Mouse (Mus musculus): Measurements from ENCODE around the gene Inpp5b. TPM values are rescaled to one million over a fixed set of nuclear protein-coding genes. Genes with fewer than 3 reads are reported as not detected.
"Not testable (repeated sequence)": the region's sequence is repeated elsewhere in the genome, so short reads cannot be mapped to it uniquely, and the experiment has no call there.

Gene Inpp5b
- polyA plus RNA-seq, 1 experiment from 2014 or later: 58.2 TPM

GRCm38 (mm10) chr4:124708200-124708517 is 33.5 kb upstream of the Inpp5b start:
- not testable (repeated sequence) for H3K36me3 ChIP-seq (ENCODE audit: control insufficient read depth, insufficient read depth, low read length); DNase-seq (ENCODE audit: low spot score); H3K27me3 ChIP-seq (replicated peaks; ENCODE audit: control insufficient read depth, insufficient read depth, low read length); ATAC-seq (replicated peaks; ENCODE audit: low FRiP score); H3K9me3 ChIP-seq (ENCODE audit: control insufficient read depth, low read length)
- Histone ChIP-seq H3K4me1 (replicated peaks; ENCODE audit: control insufficient read depth, insufficient read depth, low read length) (peaks cover 53% of the 10 kb centered on the region), H3K9ac (ENCODE audit: low read depth, low read length) (peak overlapping the region; percentile 61; the same call in 1 of the 2 replicates), H3K4me2 (peak overlapping the region; percentile 73), H3K4me3 (ENCODE audit: low read depth, low read length) (peak overlapping the region; percentile 39; the same call in 1 of the 2 replicates), H3K27ac (ENCODE audit: low read depth, low read length) (peak overlapping the region; percentile 95)
- 6% methylated on average over 1 of the region's 1 CpGs for whole genome bisulfite sequencing

- ATAC-seq (replicated peaks; ENCODE audit: low FRiP score) (peak; percentile 81), DNase-seq (ENCODE audit: low spot score) (peak; percentile 87)
- H3K36me3 ChIP-seq (ENCODE audit: control insufficient read depth, insufficient read depth, low read length): no peaks in the 10 kb centered on the region; the same call in 1 of the 2 replicates
- peak overlapping the region; percentile 73 for H3K4me2 ChIP-seq
- H3K9ac ChIP-seq (ENCODE audit: low read depth, low read length): peak overlapping the region; percentile 61
- no peaks in the 10 kb centered on the region for H3K9me3 ChIP-seq (ENCODE audit: control insufficient read depth, low read length)
- H3K27ac ChIP-seq (ENCODE audit: low read depth, low read length): peak overlapping the region; percentile 95
- no peaks in the 10 kb centered on the region for H3K27me3 ChIP-seq (replicated peaks; ENCODE audit: control insufficient read depth, insufficient read depth, low read length)
- H3K4me1 ChIP-seq (replicated peaks; ENCODE audit: control insufficient read depth, insufficient read depth, low read length): peaks cover 47% of the 10 kb centered on the region
- 3% methylated on average over 41 of the region's 41 CpGs for WGBS
- peak overlapping the region; percentile 39 for H3K4me3 ChIP-seq (ENCODE audit: low read depth, low read length)
Observed at GRCm38 (mm10) chr4:124708518-124709477, 32.9 kb upstream of the Inpp5b start.

GRCm38 (mm10) chr4:124709961-124710446 is 31.6 kb upstream of the Inpp5b start:
- no peak; the same call in 1 of the 2 replicates for ATAC-seq (replicated peaks; ENCODE audit: low FRiP score)
- peak overlapping the region; percentile 39 for H3K4me3 ChIP-seq (ENCODE audit: low read depth, low read length)
- peak overlapping the region; percentile 95 for H3K27ac ChIP-seq (ENCODE audit: low read depth, low read length)
- peaks cover 35% of the 10 kb centered on the region for H3K4me1 ChIP-seq (replicated peaks; ENCODE audit: control insufficient read depth, insufficient read depth, low read length)
- H3K9me3 ChIP-seq (ENCODE audit: control insufficient read depth, low read length): no peaks in the 10 kb centered on the region
- H3K36me3 ChIP-seq (ENCODE audit: control insufficient read depth, insufficient read depth, low read length): no peaks in the 10 kb centered on the region; the same call in 1 of the 2 replicates
- DNase-seq (ENCODE audit: low spot score): peak; percentile 55
- WGBS: 4% methylated on average over 18 of the region's 18 CpGs
- peak overlapping the region; percentile 73 for H3K4me2 ChIP-seq
- H3K9ac ChIP-seq (ENCODE audit: low read depth, low read length): peak overlapping the region; percentile 64
- no peaks in the 10 kb centered on the region for H3K27me3 ChIP-seq (replicated peaks; ENCODE audit: control insufficient read depth, insufficient read depth, low read length)

- WGBS: 2% methylated on average over 5 of the region's 5 CpGs
- H3K4me2 ChIP-seq: peak overlapping the region; percentile 73
- H3K27ac ChIP-seq (ENCODE audit: low read depth, low read length): peak overlapping the region; percentile 95
- peaks cover 33% of the 10 kb centered on the region for H3K4me1 ChIP-seq (replicated peaks; ENCODE audit: control insufficient read depth, insufficient read depth, low read length)
- H3K9ac ChIP-seq (ENCODE audit: low read depth, low read length): no peak overlapping the region
- H3K27me3 ChIP-seq (replicated peaks; ENCODE audit: control insufficient read depth, insufficient read depth, low read length): no peaks in the 10 kb centered on the region
- H3K9me3 ChIP-seq (ENCODE audit: control insufficient read depth, low read length): no peaks in the 10 kb centered on the region
- peak; percentile 43 for DNase-seq (ENCODE audit: low spot score)
- H3K4me3 ChIP-seq (ENCODE audit: low read depth, low read length): no peak overlapping the region
- ATAC-seq (replicated peaks; ENCODE audit: low FRiP score): no peak
- peaks cover under 1% of the 10 kb centered on the region; the same call in 1 of the 2 replicates for H3K36me3 ChIP-seq (ENCODE audit: control insufficient read depth, insufficient read depth, low read length)
Observed at GRCm38 (mm10) chr4:124710776-124711291, 30.8 kb upstream of the Inpp5b start.

GRCm38 (mm10) chr4:124712618-124713017 is 29.0 kb upstream of the Inpp5b start:
- peak; percentile 27 for ATAC-seq (replicated peaks; ENCODE audit: low FRiP score)
- H3K27ac ChIP-seq (ENCODE audit: low read depth, low read length): 0 out of 2 replicates have a peak overlapping the region, but pooled peaks have one; percentile 19

GRCm38 (mm10) chr4:124713850-124714249 is 27.8 kb upstream of the Inpp5b start:
- H3K4me1 ChIP-seq (replicated peaks; ENCODE audit: control insufficient read depth, insufficient read depth, low read length): peaks cover 30% of the 10 kb centered on the region
- WGBS: 82% methylated on average over 5 of the region's 5 CpGs
- not testable (repeated sequence) for H3K36me3 ChIP-seq (ENCODE audit: control insufficient read depth, insufficient read depth, low read length); ATAC-seq (replicated peaks; ENCODE audit: low FRiP score); H3K27me3 ChIP-seq (replicated peaks; ENCODE audit: control insufficient read depth, insufficient read depth, low read length); H3K9ac ChIP-seq (ENCODE audit: low read depth, low read length); H3K9me3 ChIP-seq (ENCODE audit: control insufficient read depth, low read length); H3K4me2 ChIP-seq; H3K4me3 ChIP-seq (ENCODE audit: low read depth, low read length); DNase-seq (ENCODE audit: low spot score); H3K27ac ChIP-seq (ENCODE audit: low read depth, low read length)

More at GRCm38 (mm10) chr4:124712618-124713017, 29.0 kb upstream of the Inpp5b start:
- Histone ChIP-seq H3K36me3 (ENCODE audit: control insufficient read depth, insufficient read depth, low read length) (peaks cover 4% of the 10 kb centered on the region; the same call in 1 of the 2 replicates), H3K27me3 (replicated peaks; ENCODE audit: control insufficient read depth, insufficient read depth, low read length) (no peaks in the 10 kb centered on the region), H3K4me2 (no peak overlapping the region), H3K9ac (ENCODE audit: low read depth, low read length) (no peak overlapping the region), H3K9me3 (ENCODE audit: control insufficient read depth, low read length) (no peaks in the 10 kb centered on the region), H3K4me1 (replicated peaks; ENCODE audit: control insufficient read depth, insufficient read depth, low read length) (peaks cover 35% of the 10 kb centered on the region), H3K4me3 (ENCODE audit: low read depth, low read length) (no peak overlapping the region)
- 72% methylated on average over 6 of the region's 6 CpGs for WGBS
- no peak for DNase-seq (ENCODE audit: low spot score)

GRCm38 (mm10) chr4:124714545-124715481 is 26.8 kb upstream of the Inpp5b start, which contains the start of gene Sf3a3:
Gene Sf3a3 (plus strand): TSS chr4:124714776.
- H3K36me3 ChIP-seq (ENCODE audit: control insufficient read depth, insufficient read depth, low read length): peaks cover 15% of the 10 kb centered on the region
- DNase-seq (ENCODE audit: low spot score) (peak; percentile 92), ATAC-seq (replicated peaks; ENCODE audit: low FRiP score) (peak; percentile 88)
- peak within 1 kb of the TSS; percentile 56 for H3K27ac ChIP-seq (ENCODE audit: low read depth, low read length)
- H3K4me1 ChIP-seq (replicated peaks; ENCODE audit: control insufficient read depth, insufficient read depth, low read length): peaks cover 21% of the 10 kb centered on the region
- H3K4me2 ChIP-seq: peak within 1 kb of the TSS; percentile 93
- no peaks in the 10 kb centered on the region for H3K27me3 ChIP-seq (replicated peaks; ENCODE audit: control insufficient read depth, insufficient read depth, low read length)
- WGBS: under 1% methylated on average over 57 of the region's 57 CpGs
- peak within 1 kb of the TSS; percentile 87 for H3K4me3 ChIP-seq (ENCODE audit: low read depth, low read length)
- H3K9ac ChIP-seq (ENCODE audit: low read depth, low read length): peak within 1 kb of the TSS; percentile 85
- no peaks in the 10 kb centered on the region for H3K9me3 ChIP-seq (ENCODE audit: control insufficient read depth, low read length)

- H3K4me2 ChIP-seq: no peak overlapping the region
- DNase-seq (ENCODE audit: low spot score): no peak
- peaks cover 10% of the 10 kb centered on the region for H3K4me1 ChIP-seq (replicated peaks; ENCODE audit: control insufficient read depth, insufficient read depth, low read length)
- H3K9ac ChIP-seq (ENCODE audit: low read depth, low read length): no peak overlapping the region
- H3K36me3 ChIP-seq (ENCODE audit: control insufficient read depth, insufficient read depth, low read length): peaks cover 32% of the 10 kb centered on the region
- no peak overlapping the region for H3K4me3 ChIP-seq (ENCODE audit: low read depth, low read length)
- no peak overlapping the region for H3K27ac ChIP-seq (ENCODE audit: low read depth, low read length)
- no peaks in the 10 kb centered on the region for H3K27me3 ChIP-seq (replicated peaks; ENCODE audit: control insufficient read depth, insufficient read depth, low read length)
- no peaks in the 10 kb centered on the region for H3K9me3 ChIP-seq (ENCODE audit: control insufficient read depth, low read length)
- ATAC-seq (replicated peaks; ENCODE audit: low FRiP score): no peak
- WGBS: 93% methylated on average over 4 of the region's 4 CpGs
Observed at GRCm38 (mm10) chr4:124719101-124719500, 22.5 kb upstream of the Inpp5b start.
